Mouse (Mus musculus): ENCODE data around the gene Pcdh15. TPM values are rescaled to one million over a fixed set of nuclear protein-coding genes. Genes with fewer than 3 reads are reported as not detected.

The Pcdh15 gene
- polyA plus RNA-seq, 1 experiment = 0.01 TPM

GRCm38 (mm10) chr10:73306677-73307076 lies 207.5 kb downstream of the Pcdh15 start:
- Histone ChIP-seq H3K4me1 (no peaks in the 10 kb centered on the region), H3K27me3 (replicated peaks) (no peaks in the 10 kb centered on the region), H3K36me3 (replicated peaks; ENCODE audit: low read length) (no peaks in the 10 kb centered on the region), H3K9me3 (0 out of 2 replicates have a peak, but pooled peaks cover 4% of the 10 kb centered on the region), H3K4me3 (replicated peaks) (no peak overlapping the region)
- TF ChIP-seq FLI1 (IDR thresholded peaks at IDR 0.05; ENCODE audit: low read length) (no peak), GATA1 (IDR thresholded peaks at IDR 0.05; ENCODE audit: borderline replicate concordance, low read length) (no peak)

- Histone ChIP-seq H3K9me3 (no peaks in the 10 kb centered on the region), H3K36me3 (replicated peaks; ENCODE audit: low read length) (no peaks in the 10 kb centered on the region), H3K27me3 (replicated peaks) (no peaks in the 10 kb centered on the region), H3K4me3 (replicated peaks) (no peak overlapping the region), H3K4me1 (no peaks in the 10 kb centered on the region)
- TF ChIP-seq GATA1 (IDR thresholded peaks at IDR 0.05; ENCODE audit: borderline replicate concordance, low read length) (no peak), FLI1 (IDR thresholded peaks at IDR 0.05; ENCODE audit: low read length) (no peak)
These were observed 227.7 kb downstream of the Pcdh15 start for GRCm38 (mm10) chr10:73326861-73327260.

GRCm38 (mm10) chr10:73333426-73333825 lies 234.3 kb downstream of the Pcdh15 start:
- Histone ChIP-seq H3K4me3 (replicated peaks) (no peak overlapping the region), H3K9me3 (peaks cover 2% of the 10 kb centered on the region; the same call in 1 of the 2 replicates), H3K4me1 (no peaks in the 10 kb centered on the region), H3K27me3 (replicated peaks) (no peaks in the 10 kb centered on the region), H3K36me3 (replicated peaks; ENCODE audit: low read length) (no peaks in the 10 kb centered on the region)
- no peak for TF ChIP-seq FLI1 (IDR thresholded peaks at IDR 0.05; ENCODE audit: low read length)
- no peak for TF ChIP-seq GATA1 (IDR thresholded peaks at IDR 0.05; ENCODE audit: borderline replicate concordance, low read length)

GRCm38 (mm10) chr10:73379001-73379400 lies 279.9 kb downstream of the Pcdh15 start:
- TF ChIP-seq FLI1 (IDR thresholded peaks at IDR 0.05; ENCODE audit: low read length) (no peak), GATA1 (IDR thresholded peaks at IDR 0.05; ENCODE audit: borderline replicate concordance, low read length) (no peak)
- Histone ChIP-seq H3K4me1 (no peaks in the 10 kb centered on the region), H3K36me3 (replicated peaks; ENCODE audit: low read length) (no peaks in the 10 kb centered on the region), H3K4me3 (replicated peaks) (no peak overlapping the region), H3K27me3 (replicated peaks) (no peaks in the 10 kb centered on the region), H3K9me3 (no peaks in the 10 kb centered on the region)

GRCm38 (mm10) chr10:73384003-73384402 lies 284.9 kb downstream of the Pcdh15 start:
- TF ChIP-seq FLI1 (IDR thresholded peaks at IDR 0.05; ENCODE audit: low read length) (no peak), GATA1 (IDR thresholded peaks at IDR 0.05; ENCODE audit: borderline replicate concordance, low read length) (no peak)

GRCm38 (mm10) chr10:73400426-73400825 lies 301.3 kb downstream of the Pcdh15 start:
- H3K4me3 ChIP-seq (replicated peaks) = no peak overlapping the region
- no peak for TF ChIP-seq GATA1 (IDR thresholded peaks at IDR 0.05; ENCODE audit: borderline replicate concordance, low read length)
- TF ChIP-seq FLI1 (IDR thresholded peaks at IDR 0.05; ENCODE audit: low read length) = no peak
- H3K9me3 ChIP-seq = 0 out of 2 replicates have a peak, but pooled peaks cover 4% of the 10 kb centered on the region
- no peaks in the 10 kb centered on the region for H3K4me1 ChIP-seq
- no peaks in the 10 kb centered on the region for H3K27me3 ChIP-seq (replicated peaks)
- no peaks in the 10 kb centered on the region for H3K36me3 ChIP-seq (replicated peaks; ENCODE audit: low read length)

More at GRCm38 (mm10) chr10:73384003-73384402, 284.9 kb downstream of the Pcdh15 start:
- H3K36me3 ChIP-seq (replicated peaks; ENCODE audit: low read length) = no peaks in the 10 kb centered on the region
- no peaks in the 10 kb centered on the region for H3K9me3 ChIP-seq
- no peaks in the 10 kb centered on the region for H3K27me3 ChIP-seq (replicated peaks)
- H3K4me1 ChIP-seq = no peaks in the 10 kb centered on the region
- no peak overlapping the region for H3K4me3 ChIP-seq (replicated peaks)

- no peaks in the 10 kb centered on the region for H3K9me3 ChIP-seq
- TF ChIP-seq GATA1 (IDR thresholded peaks at IDR 0.05; ENCODE audit: borderline replicate concordance, low read length) (no peak), FLI1 (IDR thresholded peaks at IDR 0.05; ENCODE audit: low read length) (no peak)
- H3K4me1 ChIP-seq = no peaks in the 10 kb centered on the region
- no peak overlapping the region for H3K4me3 ChIP-seq (replicated peaks)
- no peaks in the 10 kb centered on the region for H3K36me3 ChIP-seq (replicated peaks; ENCODE audit: low read length)
- H3K27me3 ChIP-seq (replicated peaks) = no peaks in the 10 kb centered on the region
These were observed 326.3 kb downstream of the Pcdh15 start for GRCm38 (mm10) chr10:73425408-73425807.

GRCm38 (mm10) chr10:73431345-73431744 lies 332.2 kb downstream of the Pcdh15 start:
- no peak overlapping the region for H3K4me3 ChIP-seq (replicated peaks)
- peaks cover 6% of the 10 kb centered on the region; the same call in 1 of the 2 replicates for H3K9me3 ChIP-seq
- TF ChIP-seq FLI1 (IDR thresholded peaks at IDR 0.05; ENCODE audit: low read length) (no peak), GATA1 (IDR thresholded peaks at IDR 0.05; ENCODE audit: borderline replicate concordance, low read length) (no peak)
- no peaks in the 10 kb centered on the region for H3K4me1 ChIP-seq
- H3K36me3 ChIP-seq (replicated peaks; ENCODE audit: low read length) = no peaks in the 10 kb centered on the region
- H3K27me3 ChIP-seq (replicated peaks) = no peaks in the 10 kb centered on the region

- no peaks in the 10 kb centered on the region for H3K4me1 ChIP-seq
- 0 out of 2 replicates have a peak, but pooled peaks cover 8% of the 10 kb centered on the region for H3K9me3 ChIP-seq
- TF ChIP-seq GATA1 (IDR thresholded peaks at IDR 0.05; ENCODE audit: borderline replicate concordance, low read length) = no peak
- TF ChIP-seq FLI1 (IDR thresholded peaks at IDR 0.05; ENCODE audit: low read length) = no peak
- no peaks in the 10 kb centered on the region for H3K27me3 ChIP-seq (replicated peaks)
- H3K4me3 ChIP-seq (replicated peaks) = no peak overlapping the region
- H3K36me3 ChIP-seq (replicated peaks; ENCODE audit: low read length) = no peaks in the 10 kb centered on the region
These were observed 384.9 kb downstream of the Pcdh15 start for GRCm38 (mm10) chr10:73484082-73484481.

- no peak for TF ChIP-seq FLI1 (IDR thresholded peaks at IDR 0.05; ENCODE audit: low read length)
- no peak for TF ChIP-seq GATA1 (IDR thresholded peaks at IDR 0.05; ENCODE audit: borderline replicate concordance, low read length)
- Histone ChIP-seq H3K9me3 (0 out of 2 replicates have a peak, but pooled peaks cover 8% of the 10 kb centered on the region), H3K36me3 (replicated peaks; ENCODE audit: low read length) (no peaks in the 10 kb centered on the region), H3K27me3 (replicated peaks) (no peaks in the 10 kb centered on the region), H3K4me1 (no peaks in the 10 kb centered on the region), H3K4me3 (replicated peaks) (no peak overlapping the region)
These were observed 392.5 kb downstream of the Pcdh15 start for GRCm38 (mm10) chr10:73491654-73492053.

GRCm38 (mm10) chr10:73514846-73515245 lies 415.7 kb downstream of the Pcdh15 start:
- no peaks in the 10 kb centered on the region for H3K36me3 ChIP-seq (replicated peaks; ENCODE audit: low read length)
- TF ChIP-seq GATA1 (IDR thresholded peaks at IDR 0.05; ENCODE audit: borderline replicate concordance, low read length) (no peak), FLI1 (IDR thresholded peaks at IDR 0.05; ENCODE audit: low read length) (no peak)
- H3K4me1 ChIP-seq = no peaks in the 10 kb centered on the region
- no peaks in the 10 kb centered on the region for H3K27me3 ChIP-seq (replicated peaks)
- H3K9me3 ChIP-seq = no peaks in the 10 kb centered on the region
- H3K4me3 ChIP-seq (replicated peaks) = no peak overlapping the region
